Mouse (Mus musculus) stomach, postnatal 0 days (tissue): ENCODE results near the gene Kcnq4.

Experiments used
- CTCF ChIP-seq: IDR thresholded peaks from 2 replicates; pipeline ENCODE4 v1.5.1; 2016; ENCODE audit warnings: antibody characterized with exemption, low read depth, mild to moderate bottlenecking, moderate library complexity
- EP300 ChIP-seq: optimal IDR thresholded peaks from 2 replicates; pipeline ENCODE3; 2016; ENCODE audit warnings: antibody characterized with exemption

- TF ChIP-seq CTCF = no peak
- no peak for TF ChIP-seq EP300
Observed at GRCm38 (mm10) chr4:120792918-120793317, 44.5 kb upstream of the Kcnq4 start.
